Mouse (Mus musculus): ENCODE measurements at regions not wholly inside any gene's neighbourhood (a gene's known extent, or its start where the extent isn't known, plus 50 kb on each side); places are given as distances from the start of the nearest gene placed in this dataset.

- DNase-seq (ENCODE audit: low spot score), result no peak
Observed at GRCm38 (mm10) chr13:45213116-45213834, 134.8 kb downstream of the Gm9817 start.

- DNase-seq (ENCODE audit: low spot score), result no peak
Observed at GRCm38 (mm10) chr13:45218251-45218650, 139.8 kb downstream of the Gm9817 start.

GRCm38 (mm10) chr13:45219671-45220070 is 141.2 kb downstream of the Gm9817 start:
- no peak for DNase-seq (ENCODE audit: low spot score)

GRCm38 (mm10) chr13:45230804-45231203 is 152.3 kb downstream of the Gm9817 start:
- DNase-seq (ENCODE audit: low spot score), result no peak

- DNase-seq (ENCODE audit: low spot score), result no peak
Observed at GRCm38 (mm10) chr13:45235236-45235635, 154.3 kb upstream of the Mylip start.

GRCm38 (mm10) chr13:45238258-45238657 is 151.3 kb upstream of the Mylip start:
- DNase-seq (ENCODE audit: low spot score), result no peak

- peak; percentile 31 for DNase-seq (ENCODE audit: low spot score)
Observed at GRCm38 (mm10) chr13:45239153-45239552, 150.4 kb upstream of the Mylip start.

- no peak for DNase-seq (ENCODE audit: low spot score)
Observed at GRCm38 (mm10) chr13:45240009-45240653, 149.4 kb upstream of the Mylip start.

GRCm38 (mm10) chr13:45242261-45242660 is 147.3 kb upstream of the Mylip start:
- DNase-seq (ENCODE audit: low spot score), result no peak

- DNase-seq (ENCODE audit: low spot score), result no peak
Observed at GRCm38 (mm10) chr13:45242750-45243149, 146.8 kb upstream of the Mylip start.

GRCm38 (mm10) chr13:45245651-45246050 is 143.9 kb upstream of the Mylip start:
- no peak for DNase-seq (ENCODE audit: low spot score)

GRCm38 (mm10) chr13:45246341-45246740 is 143.2 kb upstream of the Mylip start:
- DNase-seq (ENCODE audit: low spot score), result no peak

GRCm38 (mm10) chr13:45250028-45250427 is 139.5 kb upstream of the Mylip start:
- no peak for DNase-seq (ENCODE audit: low spot score)

GRCm38 (mm10) chr13:45251068-45251467 is 138.5 kb upstream of the Mylip start:
- no peak for DNase-seq (ENCODE audit: low spot score)

- no peak for DNase-seq (ENCODE audit: low spot score)
Observed at GRCm38 (mm10) chr13:45252126-45252525, 137.4 kb upstream of the Mylip start.

- no peak for DNase-seq (ENCODE audit: low spot score)
Observed at GRCm38 (mm10) chr13:45253221-45253620, 136.3 kb upstream of the Mylip start.

GRCm38 (mm10) chr13:45255277-45255676 is 134.3 kb upstream of the Mylip start:
- DNase-seq (ENCODE audit: low spot score), result no peak

- DNase-seq (ENCODE audit: low spot score), result no peak
Observed at GRCm38 (mm10) chr13:45262011-45262410, 127.5 kb upstream of the Mylip start.

- DNase-seq (ENCODE audit: low spot score), result no peak
Observed at GRCm38 (mm10) chr13:45266287-45267064, 123.1 kb upstream of the Mylip start.

- no peak for DNase-seq (ENCODE audit: low spot score)
Observed at GRCm38 (mm10) chr13:45267446-45267845, 122.1 kb upstream of the Mylip start.

GRCm38 (mm10) chr13:45267906-45268305 is 121.6 kb upstream of the Mylip start:
- no peak for DNase-seq (ENCODE audit: low spot score)

GRCm38 (mm10) chr13:45274261-45274884 is 115.2 kb upstream of the Mylip start:
- DNase-seq (ENCODE audit: low spot score), result peak; percentile 42
